Mouse (Mus musculus): Measurements from ENCODE around the gene Clcn3.

DNA sequence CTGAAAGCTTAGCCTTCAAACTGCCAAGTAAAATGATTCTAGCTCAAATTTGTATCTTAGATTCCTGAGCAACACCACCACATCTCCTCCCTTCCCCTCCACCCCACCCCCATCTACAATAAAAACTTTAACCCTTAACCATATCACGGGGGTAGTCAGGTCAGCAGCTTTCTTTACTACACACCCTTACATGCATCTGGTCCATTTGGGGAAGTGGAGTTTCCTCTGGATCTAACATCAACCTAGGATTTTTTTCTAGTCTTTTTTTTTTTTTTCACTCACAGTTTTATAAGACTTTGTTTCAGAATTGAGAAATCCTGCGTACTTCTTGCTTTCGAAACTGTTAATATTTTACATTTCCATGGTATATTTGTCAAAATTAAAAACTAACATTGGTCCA is 20.3 kb downstream of the Clcn3 start:
- no peak for TF ChIP-seq POLR2A (IDR thresholded peaks at IDR 0.05; ENCODE audit: insufficient read depth, low read length)
- TF ChIP-seq CTCF (IDR thresholded peaks at IDR 0.05; ENCODE audit: low read depth, low read length): no peak
